Mouse (Mus musculus) ES-Bruce4 (cell line): ENCODE results near the gene Ovol1. TPM values are rescaled to one million over a fixed set of nuclear protein-coding genes. Genes with fewer than 3 reads are reported as not detected.
A peak's percentile ranks its signal among the peaks of the same experiment; 100 is the strongest.

Experiments
- H3K27ac ChIP-seq: 2 replicates; pipeline ENCODE4 v1.5.1; 2012; ENCODE audit warnings: low read length, inconsistent platforms; ENCODE audit not compliant: insufficient read depth
- H3K27me3 ChIP-seq: 2 replicates; pipeline ENCODE4 v1.6.1; 2012; ENCODE audit warnings: mild to moderate bottlenecking, low read length, inconsistent platforms; ENCODE audit not compliant: control insufficient read depth, poor library complexity, insufficient read depth, severe bottlenecking
- H3K36me3 ChIP-seq: 2 replicates; pipeline ENCODE4 v1.6.1; 2012; ENCODE audit warnings: inconsistent platforms, mild to moderate bottlenecking, low read length, moderate library complexity; ENCODE audit not compliant: control insufficient read depth, poor library complexity, insufficient read depth, severe bottlenecking
- H3K4me1 ChIP-seq: one replicate; pipeline ENCODE4 v1.8.1; 2011; ENCODE audit warnings: low read length; ENCODE audit not compliant: control insufficient read depth, insufficient read depth
- H3K4me3 ChIP-seq: 2 replicates; pipeline ENCODE4 v1.5.1; 2011; ENCODE audit warnings: low read depth, mild to moderate bottlenecking, low read length
- H3K9ac ChIP-seq: 2 replicates; pipeline ENCODE4 v1.6.1; 2012; ENCODE audit warnings: low read depth, mild to moderate bottlenecking, inconsistent platforms; ENCODE audit not compliant: poor library complexity, severe bottlenecking
- H3K9me3 ChIP-seq: replicated peaks from 2 replicates; pipeline ENCODE4 v1.6.1; 2012; ENCODE audit warnings: mild to moderate bottlenecking, low read length, inconsistent platforms; ENCODE audit not compliant: control insufficient read depth, poor library complexity, insufficient read depth, severe bottlenecking
- CTCF ChIP-seq: IDR thresholded peaks from one replicate; pipeline ENCODE4 v1.8.1; 2011; ENCODE audit warnings: low read depth, low read length
- EP300 ChIP-seq: IDR thresholded peaks from 2 replicates; pipeline ENCODE4 v1.6.1; 2011; ENCODE audit warnings: low read depth, low read length; ENCODE audit not compliant: insufficient read depth
- POLR2A ChIP-seq: IDR thresholded peaks from one replicate; pipeline ENCODE4 v1.8.1; 2011; ENCODE audit warnings: low read length; ENCODE audit not compliant: insufficient read depth
- polyA plus RNA-seq: library from polyadenylated mRNA; stranded (reverse); fragments of >200 nt; gene quantifications from 2 replicates; pipeline ENCODE4 v1.2.4, GENCODE M21; 2011; ENCODE audit warnings: low read depth; ENCODE audit not compliant: missing spikeins, insufficient read depth, insufficient read length

Gene Ovol1
- polyA plus RNA-seq, 1 experiment = 0.46 TPM

GRCm38 (mm10) chr19:5589159-5589558, 28.7 kb upstream of the Ovol1 start:
- H3K4me1 ChIP-seq = no peaks in the 10 kb centered on the region
- H3K9ac ChIP-seq = no peak overlapping the region
- H3K9me3 ChIP-seq = no peaks in the 10 kb centered on the region
- no peak overlapping the region for H3K4me3 ChIP-seq
- no peaks in the 10 kb centered on the region for H3K36me3 ChIP-seq
- TF ChIP-seq POLR2A (no peak), EP300 (no peak), CTCF (peak; percentile 11)
- H3K27ac ChIP-seq = no peak overlapping the region
- no peaks in the 10 kb centered on the region for H3K27me3 ChIP-seq

- Histone ChIP-seq H3K4me3 (no peak overlapping the region), H3K27me3 (no peaks in the 10 kb centered on the region), H3K4me1 (peaks cover 2% of the 10 kb centered on the region), H3K9me3 (no peaks in the 10 kb centered on the region), H3K9ac (no peak overlapping the region), H3K36me3 (no peaks in the 10 kb centered on the region), H3K27ac (no peak overlapping the region)
- no peak for TF ChIP-seq EP300
- TF ChIP-seq CTCF = no peak
- TF ChIP-seq POLR2A = no peak
Observed at GRCm38 (mm10) chr19:5581995-5582394, 21.5 kb upstream of the Ovol1 start.

DNA sequence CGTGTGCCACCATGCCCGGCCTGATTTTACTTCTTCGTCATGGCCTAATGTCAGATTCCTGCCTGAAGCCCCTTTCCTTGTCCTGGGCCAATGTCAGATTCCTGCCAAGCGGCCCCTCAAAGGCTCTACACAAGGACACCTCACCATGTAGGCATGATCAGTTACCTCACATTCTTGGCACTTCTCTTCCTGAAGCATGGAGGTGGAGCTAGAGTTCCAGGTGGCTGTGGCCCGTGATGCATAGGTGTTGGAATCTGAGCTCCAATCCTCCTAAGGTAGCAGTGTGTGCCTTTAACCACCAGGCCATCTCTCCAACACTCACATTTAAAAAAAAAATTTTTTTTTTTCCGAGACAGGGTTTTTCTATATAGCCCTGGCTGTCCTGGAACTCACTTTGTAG, 20.3 kb upstream of the Ovol1 start:
- peaks cover 2% of the 10 kb centered on the region for H3K4me1 ChIP-seq
- no peak overlapping the region for H3K9ac ChIP-seq
- no peaks in the 10 kb centered on the region for H3K27me3 ChIP-seq
- H3K4me3 ChIP-seq = no peak overlapping the region
- no peaks in the 10 kb centered on the region for H3K36me3 ChIP-seq
- no peak for TF ChIP-seq EP300
- no peak for TF ChIP-seq CTCF
- no peak for TF ChIP-seq POLR2A
- H3K27ac ChIP-seq = no peak overlapping the region
- H3K9me3 ChIP-seq = no peaks in the 10 kb centered on the region

DNA sequence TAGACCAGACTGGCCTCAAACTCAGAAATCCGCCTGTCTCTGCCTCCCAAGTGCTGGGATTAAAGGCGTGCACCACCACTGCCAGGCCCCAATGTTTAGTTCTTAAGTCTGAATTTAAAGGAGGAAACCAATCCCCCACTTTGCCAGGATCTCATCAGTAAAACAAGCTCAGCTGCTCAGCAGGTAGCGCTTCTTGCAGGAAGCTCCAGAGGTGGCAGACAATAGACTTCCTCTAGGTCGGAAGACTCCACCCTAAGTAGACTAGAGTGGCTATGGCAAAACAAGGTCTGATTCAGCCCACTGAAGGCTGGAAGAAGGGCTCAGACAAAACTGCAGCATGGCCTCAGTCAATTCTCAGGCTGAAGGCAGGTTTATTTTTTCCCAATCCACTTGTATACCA, 19.5 kb upstream of the Ovol1 start:
- no peaks in the 10 kb centered on the region for H3K36me3 ChIP-seq
- TF ChIP-seq EP300 (0 out of 2 replicates have a peak, but pooled peaks have one; percentile 18), CTCF (no peak), POLR2A (no peak)
- H3K4me3 ChIP-seq = no peak overlapping the region
- no peak overlapping the region for H3K9ac ChIP-seq
- peaks cover 2% of the 10 kb centered on the region for H3K4me1 ChIP-seq
- H3K27ac ChIP-seq = peak overlapping the region; percentile 62
- no peaks in the 10 kb centered on the region for H3K27me3 ChIP-seq
- no peaks in the 10 kb centered on the region for H3K9me3 ChIP-seq

GRCm38 (mm10) chr19:5575336-5575735, 14.9 kb upstream of the Ovol1 start:
- no peaks in the 10 kb centered on the region for H3K4me1 ChIP-seq
- H3K36me3 ChIP-seq = no peaks in the 10 kb centered on the region
- no peaks in the 10 kb centered on the region for H3K27me3 ChIP-seq
- TF ChIP-seq CTCF (no peak), EP300 (no peak), POLR2A (no peak)
- H3K9me3 ChIP-seq = no peaks in the 10 kb centered on the region
- H3K27ac ChIP-seq = no peak overlapping the region
- no peak overlapping the region for H3K9ac ChIP-seq
- no peak overlapping the region for H3K4me3 ChIP-seq

DNA sequence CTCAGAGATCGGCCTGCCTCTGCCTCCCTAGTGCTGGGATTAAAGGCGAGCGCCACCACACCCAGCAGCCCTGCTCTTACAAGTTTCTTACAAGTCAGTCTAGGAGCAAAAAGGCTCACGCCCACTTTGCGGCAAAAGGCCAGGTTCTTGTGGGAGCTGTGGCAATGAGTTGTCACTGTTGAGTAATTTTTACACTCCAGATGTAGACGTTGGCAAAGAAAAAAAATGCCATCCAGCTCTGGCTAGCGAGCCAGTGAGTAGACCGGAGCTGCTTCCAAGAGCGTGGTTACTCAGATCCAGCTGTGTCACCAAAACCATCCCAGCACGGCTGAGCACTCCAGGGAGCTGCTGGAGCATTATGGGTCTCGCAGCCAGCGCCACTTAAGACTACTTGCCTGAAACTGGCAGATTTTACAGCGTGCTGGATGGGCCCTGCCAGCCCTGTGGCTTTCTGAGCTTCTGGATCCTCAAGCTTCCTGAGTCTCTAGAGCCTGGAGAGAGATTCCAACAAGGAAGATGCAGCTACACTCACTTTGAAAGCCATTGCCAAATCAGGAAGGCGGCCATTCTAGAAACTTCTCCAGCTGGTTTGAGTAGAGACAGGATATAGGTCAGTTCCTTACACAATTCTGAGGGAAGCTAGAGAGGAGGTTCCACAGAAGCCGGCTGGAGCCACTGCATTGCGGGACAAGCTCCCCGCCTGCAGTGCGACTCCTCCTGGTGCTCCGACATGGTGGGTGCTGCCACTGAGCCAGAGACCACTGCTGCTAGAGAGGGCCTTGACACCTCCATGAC, 12.1 kb upstream of the Ovol1 start:
- no peaks in the 10 kb centered on the region for H3K27me3 ChIP-seq
- H3K4me1 ChIP-seq = no peaks in the 10 kb centered on the region
- H3K9ac ChIP-seq = no peak overlapping the region
- no peak overlapping the region for H3K27ac ChIP-seq
- H3K9me3 ChIP-seq = no peaks in the 10 kb centered on the region
- TF ChIP-seq POLR2A = no peak
- no peak for TF ChIP-seq CTCF
- TF ChIP-seq EP300 = no peak
- no peak overlapping the region for H3K4me3 ChIP-seq
- H3K36me3 ChIP-seq = no peaks in the 10 kb centered on the region
